Mouse (Mus musculus) stomach, postnatal 0 days (tissue): ENCODE results near the gene Zfp169. TPM values are rescaled to one million over a fixed set of nuclear protein-coding genes. Genes with fewer than 3 reads are reported as not detected.

Experiments used
- ATAC-seq: fragments of 200-750 bp; cut with Nextera tagmentation; 2 replicates; pipeline ENCODE4 v1.8.0; 2017; ENCODE audit not compliant: low FRiP score, low TSS enrichment
- DNase-seq: peaks from one replicate; pipeline ENCODE4 v3.0.0-alpha.2; 2016; ENCODE audit warnings: low spot score
- H3K27ac ChIP-seq: fragments of 300-500 bp; sonication (generic); replicated peaks from 2 replicates; pipeline ENCODE4 v1.5.1; 2014; ENCODE audit warnings: mild to moderate bottlenecking, control low read depth
- H3K27me3 ChIP-seq: fragments of 300-500 bp; sonication (generic); 2 replicates; pipeline ENCODE4 v1.6.1; 2014; ENCODE audit warnings: low read length; ENCODE audit not compliant: control insufficient read depth, insufficient read depth
- H3K36me3 ChIP-seq: fragments of 300-500 bp; sonication (generic); 2 replicates; pipeline ENCODE4 v1.6.1; 2014; ENCODE audit warnings: low read length, mixed read lengths; ENCODE audit not compliant: control insufficient read depth, insufficient read depth
- H3K4me1 ChIP-seq: fragments of 300-500 bp; sonication (generic); replicated peaks from 2 replicates; pipeline ENCODE4 v1.6.1; 2014; ENCODE audit warnings: antibody characterized with exemption; ENCODE audit not compliant: control insufficient read depth, insufficient read depth
- H3K4me2 ChIP-seq: fragments of 300-500 bp; sonication (generic); replicated peaks from 2 replicates; pipeline ENCODE4 v1.6.1; 2014; ENCODE audit warnings: low read depth, mild to moderate bottlenecking, control low read depth, moderate library complexity
- H3K4me3 ChIP-seq: fragments of 300-500 bp; sonication (generic); 2 replicates; pipeline ENCODE4 v1.5.1; 2014; ENCODE audit warnings: low read depth, low read length, control low read depth
- H3K9ac ChIP-seq: fragments of 300-500 bp; sonication (generic); 2 replicates; pipeline ENCODE4 v1.6.1; 2014; ENCODE audit warnings: mild to moderate bottlenecking, low read length, control low read depth, mixed read lengths
- H3K9me3 ChIP-seq: fragments of 300-500 bp; sonication (generic); 2 replicates; pipeline ENCODE4 v1.6.1; 2016; ENCODE audit warnings: low read length; ENCODE audit not compliant: control insufficient read depth
- CTCF ChIP-seq: IDR thresholded peaks from 2 replicates; pipeline ENCODE4 v1.5.1; 2016; ENCODE audit warnings: antibody characterized with exemption, low read depth, mild to moderate bottlenecking, moderate library complexity
- EP300 ChIP-seq: optimal IDR thresholded peaks from 2 replicates; pipeline ENCODE3; 2016; ENCODE audit warnings: antibody characterized with exemption
- WGBS: fragments of 180-500 bp; shearing (Covaris S2); extraction: QIAGEN DNeasy Blood & Tissue Kit; methylation state at CpG from one replicate; pipeline ENCODE4 v1.1.7; 2014; 5-methylcytosine and 5-hydroxymethylcytosine counted together
- polyA plus RNA-seq: library from polyadenylated mRNA; unstranded; fragments of >200 nt; fragmentation: Nextera tagmentation; extraction: Ambion mirVana; gene quantifications from 2 replicates; pipeline ENCODE4 v1.2.1, GENCODE M21; 2015

Zfp169 gene
- polyA plus RNA-seq, 1 experiment from 2014 or later, result 1.3 TPM

GRCm38 (mm10) chr13:48502422-48502821 lies 10.8 kb downstream of the Zfp169 start:
- no peak overlapping the region for H3K4me3 ChIP-seq
- WGBS, result 60% methylated on average over 5 of the region's 5 CpGs
- no peaks in the 10 kb centered on the region for H3K9me3 ChIP-seq
- no peak for ATAC-seq
- H3K27me3 ChIP-seq, result no peaks in the 10 kb centered on the region
- H3K4me2 ChIP-seq, result no peak overlapping the region
- TF ChIP-seq EP300, result no peak
- no peak for TF ChIP-seq CTCF
- no peaks in the 10 kb centered on the region for H3K4me1 ChIP-seq
- no peak overlapping the region for H3K27ac ChIP-seq
- no peak overlapping the region for H3K9ac ChIP-seq
- peaks cover 16% of the 10 kb centered on the region; the same call in 1 of the 2 replicates for H3K36me3 ChIP-seq
- no peak for DNase-seq

- WGBS, result 53% methylated on average over 4 of the region's 4 CpGs
- Histone ChIP-seq H3K4me2 (no peak overlapping the region), H3K27ac (0 out of 2 replicates have a peak overlapping the region, but pooled peaks have one; percentile 8), H3K36me3 (no peaks in the 10 kb centered on the region; the same call in 1 of the 2 replicates), H3K4me3 (no peak overlapping the region), H3K27me3 (no peaks in the 10 kb centered on the region), H3K4me1 (no peaks in the 10 kb centered on the region), H3K9ac (no peak overlapping the region), H3K9me3 (0 out of 2 replicates have a peak, but pooled peaks cover 2% of the 10 kb centered on the region)
- TF ChIP-seq EP300, result no peak
- TF ChIP-seq CTCF, result no peak
- ATAC-seq, result peak; percentile 45; the same call in 1 of the 2 replicates
- peak; percentile 37 for DNase-seq
These were observed 14.6 kb downstream of the Zfp169 start for GRCm38 (mm10) chr13:48498676-48499075.

- H3K27me3 ChIP-seq, result no peaks in the 10 kb centered on the region
- no peaks in the 10 kb centered on the region for H3K4me1 ChIP-seq
- H3K4me3 ChIP-seq, result no peak overlapping the region
- H3K36me3 ChIP-seq, result no peaks in the 10 kb centered on the region; the same call in 1 of the 2 replicates
- 30% methylated on average over 15 of the region's 15 CpGs for WGBS
- 0 out of 2 replicates have a peak, but pooled peaks cover 2% of the 10 kb centered on the region for H3K9me3 ChIP-seq
- TF ChIP-seq CTCF (peak; percentile 78), EP300 (no peak)
- no peak overlapping the region for H3K4me2 ChIP-seq
- no peak overlapping the region for H3K27ac ChIP-seq
- ATAC-seq (peak; percentile 75; the same call in 1 of the 2 replicates), DNase-seq (peak; percentile 61)
- no peak overlapping the region for H3K9ac ChIP-seq
These were observed 15.5 kb downstream of the Zfp169 start for GRCm38 (mm10) chr13:48497693-48498221.

GRCm38 (mm10) chr13:48493183-48493582 lies 20.1 kb downstream of the Zfp169 start:
- H3K27me3 ChIP-seq, result no peaks in the 10 kb centered on the region
- peak overlapping the region; percentile 67 for H3K27ac ChIP-seq
- no peaks in the 10 kb centered on the region for H3K4me1 ChIP-seq
- 44% methylated on average over 3 of the region's 5 CpGs for WGBS
- H3K9ac ChIP-seq, result no peak overlapping the region
- H3K36me3 ChIP-seq, result peaks cover 19% of the 10 kb centered on the region
- TF ChIP-seq CTCF (no peak), EP300 (no peak)
- H3K4me2 ChIP-seq, result no peak overlapping the region
- 0 out of 2 replicates have a peak, but pooled peaks cover 2% of the 10 kb centered on the region for H3K9me3 ChIP-seq
- no peak for DNase-seq
- no peak for ATAC-seq
- H3K4me3 ChIP-seq, result no peak overlapping the region

GRCm38 (mm10) chr13:48490396-48491182 lies 22.7 kb downstream of the Zfp169 start:
- DNase-seq, result no peak
- Histone ChIP-seq H3K9ac (no peak overlapping the region), H3K9me3 (0 out of 2 replicates have a peak, but pooled peaks cover 2% of the 10 kb centered on the region), H3K27me3 (no peaks in the 10 kb centered on the region), H3K4me1 (no peaks in the 10 kb centered on the region), H3K4me2 (no peak overlapping the region), H3K4me3 (no peak overlapping the region), H3K36me3 (peaks cover 22% of the 10 kb centered on the region), H3K27ac (no peak overlapping the region)
- TF ChIP-seq EP300 (no peak), CTCF (no peak)
- no peak; the same call in 1 of the 2 replicates for ATAC-seq
- WGBS, result 85% methylated on average over 35 of the region's 35 CpGs

- no peaks in the 10 kb centered on the region for H3K9me3 ChIP-seq
- H3K4me2 ChIP-seq, result no peak overlapping the region
- H3K27me3 ChIP-seq, result no peaks in the 10 kb centered on the region
- DNase-seq (no peak), ATAC-seq (no peak)
- H3K4me1 ChIP-seq, result no peaks in the 10 kb centered on the region
- no peak overlapping the region for H3K4me3 ChIP-seq
- WGBS, result 92% methylated on average over 4 of the region's 4 CpGs
- no peak overlapping the region for H3K9ac ChIP-seq
- H3K27ac ChIP-seq, result no peak overlapping the region
- H3K36me3 ChIP-seq, result 0 out of 2 replicates have a peak, but pooled peaks cover 3% of the 10 kb centered on the region
- no peak for TF ChIP-seq EP300
- no peak for TF ChIP-seq CTCF
These were observed 29.6 kb downstream of the Zfp169 start for GRCm38 (mm10) chr13:48483606-48484005.
